Mouse (Mus musculus): ENCODE measurements around the gene Ahsa1.
"Not testable (repeated sequence)": the region's sequence is repeated elsewhere in the genome, so short reads cannot be mapped to it uniquely, and the experiment has no call there.

Gene Ahsa1

GRCm38 (mm10) chr12:87266108-87266826 is at the start of gene Ahsa1, which contains the start of gene Vipas39:
Ahsa1 (plus strand) TSS chr12:87266479.
Vipas39 (minus strand) TSS chr12:87266256.
- peak; percentile 90 for DNase-seq (ENCODE audit: low spot score in 2 of 2)

DNA sequence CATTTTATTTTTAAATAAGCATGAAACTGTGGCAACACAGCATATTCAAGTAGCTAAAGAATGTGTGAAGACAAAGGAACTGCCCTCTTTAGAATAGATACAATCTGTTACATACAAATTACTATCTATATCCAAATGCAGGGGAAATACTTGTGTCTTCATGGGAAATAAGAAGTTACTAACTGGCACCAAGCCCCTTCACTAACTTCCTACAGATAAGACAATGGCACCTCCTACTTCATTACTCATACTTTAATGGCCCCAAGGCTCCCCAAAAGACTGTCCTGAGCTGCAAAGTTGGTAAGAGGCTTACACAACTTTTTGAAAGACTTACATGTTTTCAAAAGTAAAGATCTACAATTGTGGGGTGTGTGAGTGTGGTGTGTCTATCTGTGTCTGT is 48.7 kb upstream of the Ahsa1 start:
- no peak for DNase-seq (ENCODE audit: low spot score in 2 of 2)

- no peak for DNase-seq (ENCODE audit: low spot score in 2 of 2)
Observed at GRCm38 (mm10) chr12:87219362-87219761, 46.9 kb upstream of the Ahsa1 start.

DNA sequence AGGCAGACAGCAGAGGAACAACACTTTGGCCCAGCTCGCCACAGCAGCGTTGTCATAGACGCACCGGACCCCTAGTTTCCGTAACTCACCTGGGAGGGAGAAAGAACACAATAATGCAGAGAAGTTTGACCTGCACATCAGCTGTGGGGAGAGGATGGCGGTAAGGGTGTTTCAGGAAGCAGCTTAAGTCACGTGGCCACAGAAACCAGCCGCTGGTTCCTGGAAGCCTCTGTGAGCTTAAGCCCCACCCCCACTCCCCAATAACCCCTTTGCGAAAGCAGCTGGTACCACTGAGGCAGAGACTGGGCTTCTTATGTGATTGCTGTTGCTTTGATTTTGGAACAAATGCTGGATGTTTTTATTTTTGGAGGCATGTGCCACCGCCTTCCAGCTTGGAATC is 41.3 kb upstream of the Ahsa1 start:
- DNase-seq (ENCODE audit: low spot score in 2 of 2): no peak

DNA sequence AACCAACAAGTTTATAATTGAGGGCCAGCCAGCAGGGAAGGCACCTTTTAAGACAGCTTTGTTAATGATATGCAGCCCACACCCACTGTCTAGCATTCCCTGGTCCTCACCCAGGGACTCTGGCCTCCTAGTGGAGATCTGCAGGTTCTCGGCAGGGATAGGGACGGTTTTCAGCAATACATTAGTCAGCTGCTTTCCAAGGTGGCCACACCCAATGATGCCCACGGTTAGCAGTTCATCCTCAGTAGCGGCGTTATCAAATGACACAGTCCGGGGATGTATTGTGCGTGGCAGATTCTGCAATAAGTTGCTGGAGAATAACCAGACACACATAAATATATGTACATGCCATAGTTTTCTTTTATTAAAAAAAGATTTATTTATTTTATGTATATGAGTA is 39.5 kb upstream of the Ahsa1 start:
- DNase-seq (ENCODE audit: low spot score in 2 of 2): no peak

- DNase-seq (ENCODE audit: low spot score in 2 of 2): no peak
Observed at GRCm38 (mm10) chr12:87229633-87230032, 36.6 kb upstream of the Ahsa1 start.

DNA sequence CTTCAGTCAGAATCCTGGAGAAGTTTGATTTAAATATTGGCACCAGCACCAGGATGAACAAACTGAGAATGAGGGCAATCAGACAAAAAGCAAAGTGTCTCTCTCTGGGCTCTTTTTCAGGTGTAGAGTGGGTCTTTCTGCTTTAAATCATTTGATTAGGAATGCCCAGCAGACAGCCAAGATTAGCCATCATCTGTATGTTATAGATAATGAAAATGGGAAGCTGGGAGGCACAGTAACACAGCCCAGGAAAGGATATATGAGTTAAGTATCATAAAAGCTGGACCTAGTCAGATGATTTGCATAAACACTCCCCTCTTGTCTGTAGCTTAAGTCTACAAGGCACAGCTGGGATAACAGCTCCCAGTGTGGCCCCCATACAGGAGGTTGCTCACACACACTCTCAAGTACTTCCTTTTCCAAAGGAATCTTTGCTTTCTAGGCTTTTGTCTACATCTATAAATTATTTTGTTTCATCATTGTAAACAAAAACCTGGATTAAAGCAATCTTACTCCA is 35.8 kb upstream of the Ahsa1 start:
- DNase-seq (ENCODE audit: low spot score in 2 of 2): no peak

DNA sequence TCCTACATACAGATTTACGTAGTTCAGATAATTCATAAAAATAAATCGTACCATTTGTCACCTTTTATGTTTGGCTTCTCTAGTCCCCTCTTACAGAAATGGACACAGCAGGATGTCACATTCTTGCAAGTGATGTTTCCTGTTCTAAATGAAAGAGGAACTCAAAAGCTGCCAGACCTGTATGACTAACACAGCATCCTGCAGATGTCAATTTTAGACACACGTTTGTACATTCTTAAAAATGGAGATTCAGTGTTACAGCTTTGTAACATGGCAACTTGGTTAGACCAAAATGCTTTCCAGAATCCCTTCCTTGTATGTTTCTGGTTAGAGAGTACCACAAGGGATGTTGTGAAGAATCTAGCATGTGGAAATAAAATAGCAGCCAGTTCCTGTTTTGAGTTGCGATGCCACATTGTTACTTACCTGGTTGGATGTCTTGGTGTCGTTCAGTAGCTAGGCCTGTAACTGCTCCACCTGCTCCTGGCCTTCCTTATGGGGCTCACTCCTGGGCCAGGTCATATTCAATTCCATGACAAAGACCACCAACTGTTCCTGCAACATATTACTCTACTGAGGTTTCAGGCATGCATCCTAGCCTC is 29.3 kb upstream of the Ahsa1 start:
- peak in 1 of 2 experiments; percentile 37 for DNase-seq (ENCODE audit: low spot score in 2 of 2)

- no peak for DNase-seq (ENCODE audit: low spot score in 2 of 2)
Observed at GRCm38 (mm10) chr12:87238632-87239031, 27.6 kb upstream of the Ahsa1 start, which contains the start of gene Noxred1. Noxred1 (minus strand) TSS chr12:87238732.

DNA sequence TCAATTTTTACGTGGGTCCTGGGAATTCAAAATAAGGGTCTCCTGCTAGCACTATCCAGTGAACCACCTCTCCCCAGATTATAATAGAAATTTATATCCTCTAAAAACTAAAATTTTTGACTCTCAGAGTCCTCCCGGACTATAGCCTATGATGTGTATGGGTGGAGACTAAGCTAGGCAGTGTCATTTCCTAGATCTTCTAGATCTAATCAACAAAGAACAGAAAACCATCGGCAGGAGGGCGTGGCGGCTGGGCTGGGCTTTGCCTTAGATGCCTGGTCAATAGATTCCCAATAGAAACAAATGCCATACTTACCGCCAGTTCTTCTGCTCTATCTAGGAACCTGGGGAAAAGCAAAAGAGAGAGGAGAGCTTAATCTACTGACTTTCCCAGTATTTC is 16.1 kb upstream of the Ahsa1 start:
- no peak for DNase-seq (ENCODE audit: low spot score in 2 of 2)

DNA sequence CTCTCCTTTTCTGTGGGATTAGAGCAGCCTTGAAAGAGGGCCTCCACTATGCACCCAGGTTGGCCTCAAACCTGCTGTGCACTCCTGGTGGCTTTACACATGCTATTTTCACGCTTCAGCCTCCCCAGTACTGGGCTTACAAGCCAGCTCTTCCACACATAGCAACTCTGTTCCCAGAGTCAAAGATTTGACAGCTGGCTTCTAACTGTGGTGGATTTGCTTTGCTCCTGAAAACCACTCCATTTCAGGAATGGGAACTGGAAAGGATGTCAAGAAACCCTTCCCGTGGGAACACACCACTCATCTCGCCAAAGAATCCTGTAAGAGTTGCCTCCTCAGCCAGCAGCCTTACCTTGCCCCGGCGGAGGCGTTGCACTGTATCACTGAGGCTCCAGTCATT is 12.4 kb upstream of the Ahsa1 start:
- DNase-seq (ENCODE audit: low spot score in 2 of 2): no peak

- no peak for DNase-seq (ENCODE audit: low spot score in 2 of 2)
Observed at GRCm38 (mm10) chr12:87256629-87257028, 9.7 kb upstream of the Ahsa1 start.

- DNase-seq (ENCODE audit: low spot score in 2 of 2): no peak
Observed at GRCm38 (mm10) chr12:87260562-87260961, 5.7 kb upstream of the Ahsa1 start.

GRCm38 (mm10) chr12:87265444-87265843 is 835 bp upstream of the Ahsa1 start:
- no peak for DNase-seq (ENCODE audit: low spot score in 2 of 2)

DNA sequence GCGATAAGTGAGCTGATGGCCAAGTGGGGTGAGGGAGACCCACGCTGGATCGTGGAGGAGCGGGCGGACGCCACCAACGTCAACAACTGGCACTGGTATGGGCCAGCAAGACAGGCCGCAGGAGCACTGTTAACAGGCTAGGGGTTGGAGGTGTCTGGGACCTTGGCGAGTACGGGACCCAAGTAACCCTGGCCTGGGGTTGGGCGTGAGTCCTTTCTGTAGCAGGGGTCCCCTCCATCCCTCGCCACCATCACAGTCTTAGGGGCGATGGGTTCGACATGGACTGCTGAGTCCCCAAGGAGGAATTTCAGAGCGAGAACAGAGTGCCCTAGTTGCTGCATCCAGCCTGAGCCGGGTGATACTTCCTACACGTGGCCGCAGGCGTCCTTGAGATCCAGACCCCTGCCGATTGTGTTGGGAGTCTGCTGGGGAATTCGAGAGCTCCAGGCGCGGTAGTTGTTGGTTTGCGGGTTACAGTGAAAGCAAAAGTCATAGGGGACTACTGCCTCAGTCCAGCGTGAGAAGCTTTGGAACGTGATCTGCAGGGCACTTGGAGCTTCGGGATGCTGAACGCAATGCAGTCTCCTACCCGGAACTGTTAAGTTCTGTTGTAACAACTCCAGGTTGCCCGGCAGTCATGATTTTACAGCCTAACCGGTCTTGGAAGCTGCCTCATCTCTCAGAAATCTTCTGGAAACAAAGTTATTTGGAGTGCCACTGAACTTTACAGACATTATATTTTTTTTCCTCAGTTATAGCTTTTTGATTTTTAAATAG is 736 bp downstream of the Ahsa1 start:
- peak in 1 of 2 experiments; percentile 10 for DNase-seq (ENCODE audit: low spot score in 2 of 2)

DNA sequence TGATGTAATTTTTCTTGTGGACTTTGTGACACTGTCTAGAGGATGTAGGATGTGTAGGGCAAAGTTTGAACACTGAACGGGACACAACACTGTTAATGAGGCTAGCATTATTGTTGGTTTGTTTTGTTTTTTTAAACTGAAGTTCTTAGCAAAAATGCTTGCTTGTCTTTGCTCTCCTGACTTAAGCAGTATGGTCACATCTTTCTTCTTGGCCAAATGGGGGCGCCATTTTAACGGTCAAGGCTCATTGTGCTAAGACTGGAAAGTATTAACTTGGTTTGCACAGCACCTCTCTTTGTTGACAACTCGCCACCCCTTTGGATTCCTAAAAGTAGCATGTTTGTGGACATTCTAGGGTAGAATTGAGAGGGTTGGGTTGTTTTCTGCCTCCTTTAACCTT is 1.4 kb downstream of the Ahsa1 start:
- DNase-seq (ENCODE audit: low spot score in 2 of 2): peak; percentile 7 to 9

DNA sequence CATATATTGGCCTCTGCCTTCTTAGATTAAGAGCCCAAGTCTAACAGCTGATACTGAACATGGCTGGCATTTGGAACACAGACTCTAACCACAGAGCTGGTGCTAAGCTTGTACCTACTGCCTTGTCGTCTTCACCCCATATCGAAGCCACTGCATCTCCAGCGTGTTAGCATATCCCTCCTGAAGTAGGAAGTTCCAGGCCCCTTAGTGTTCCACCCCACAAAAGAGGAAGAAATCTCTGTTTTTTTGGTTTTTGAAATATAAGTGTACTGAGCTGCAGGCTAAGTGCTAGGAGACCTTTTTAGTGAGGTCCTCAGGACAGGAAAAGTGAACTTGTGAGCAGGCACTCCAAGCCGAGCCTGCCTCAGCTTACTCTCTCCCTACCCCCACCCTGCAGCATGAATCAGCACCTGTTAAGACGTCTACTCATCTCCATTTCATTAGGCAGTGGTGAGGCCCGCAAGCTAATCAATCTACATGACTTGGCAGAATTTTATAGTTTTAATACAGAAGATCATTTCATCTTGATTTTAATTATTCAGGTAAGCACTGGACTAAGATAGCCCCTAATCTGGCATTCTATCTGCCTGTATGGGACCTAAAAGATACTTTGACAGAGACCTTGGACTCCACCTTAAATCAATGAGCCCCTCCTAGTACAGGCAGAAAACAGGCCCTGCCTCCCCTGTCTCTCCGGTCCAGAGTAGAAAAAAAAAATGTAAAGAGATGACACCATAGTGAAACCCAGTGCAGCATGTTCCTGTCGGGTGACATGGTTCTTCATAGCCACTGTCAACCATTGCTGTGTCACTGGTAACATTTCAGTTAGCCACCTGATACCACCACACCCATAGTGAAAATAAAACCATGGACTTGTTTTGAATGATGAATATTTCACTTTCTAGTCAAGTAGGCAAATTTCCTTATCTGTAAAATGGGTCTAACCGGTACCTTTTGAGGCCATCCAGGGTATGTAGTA is 8.9 kb downstream of the Ahsa1 start:
- no peak for DNase-seq (ENCODE audit: low spot score in 2 of 2)

DNA sequence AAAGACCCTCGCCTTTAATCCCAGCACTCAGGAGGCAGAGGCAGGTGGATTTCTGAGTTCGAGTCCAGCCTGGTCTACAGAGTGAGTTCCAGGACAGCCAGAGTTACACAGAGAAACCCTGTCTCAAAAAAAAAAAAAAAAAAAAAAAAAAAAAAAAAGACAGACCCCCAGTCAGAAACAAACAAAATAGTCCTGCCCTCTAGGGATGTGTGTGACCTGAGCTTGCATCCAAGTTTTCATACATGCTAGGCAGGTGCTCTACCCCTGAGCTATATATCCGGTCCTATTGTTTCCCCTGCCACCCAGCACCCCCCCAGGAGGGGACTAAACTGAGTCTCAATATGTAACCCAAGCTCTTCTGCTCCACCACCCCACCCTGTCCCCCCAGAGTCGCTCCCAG is 11.0 kb downstream of the Ahsa1 start:
- not testable (repeated sequence) for DNase-seq (ENCODE audit: low spot score in 2 of 2)

GRCm38 (mm10) chr12:87278118-87278730 is 11.9 kb downstream of the Ahsa1 start:
- DNase-seq (ENCODE audit: low spot score in 2 of 2): no peak

DNA sequence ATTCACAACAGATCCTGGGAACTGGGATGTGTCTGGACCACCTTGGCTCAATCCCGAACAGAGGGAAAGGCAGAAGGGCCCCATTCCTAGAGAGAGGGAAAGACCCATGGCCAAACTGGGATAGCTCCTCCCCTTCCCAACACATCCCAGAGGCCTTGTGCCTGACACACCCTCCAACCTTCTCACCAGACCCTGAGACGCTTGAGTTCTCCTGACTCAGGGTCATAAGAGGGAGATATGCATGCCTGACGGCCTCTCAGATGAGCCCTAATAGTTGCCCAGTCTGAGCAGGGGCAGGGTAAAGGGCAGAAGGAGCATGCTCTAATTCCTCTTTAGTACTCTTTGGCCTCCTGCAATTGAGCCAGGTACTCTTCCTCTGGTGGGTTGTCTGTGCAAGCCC is 13.1 kb downstream of the Ahsa1 start:
- no peak for DNase-seq (ENCODE audit: low spot score in 2 of 2)

GRCm38 (mm10) chr12:87279879-87280278 is 13.6 kb downstream of the Ahsa1 start:
- no peak for DNase-seq (ENCODE audit: low spot score in 2 of 2)

Measured in natural killer cell, adult 2 months (primary cell).